Mouse (Mus musculus) gastrocnemius, adult 18-20 months (tissue): ENCODE measurements around the gene Slc28a1. TPM values are rescaled to one million over a fixed set of nuclear protein-coding genes. Genes with fewer than 3 reads are reported as not detected.

Experiments used
- DNase-seq: peaks from one replicate; pipeline ENCODE4 v3.0.0; 2021; ENCODE audit warnings: low spot score
- long read RNA-seq, 2 experiments: library from polyadenylated mRNA; stranded (forward); transcript quantifications; one replicate each; pipeline ENCODE4 v2.0.0; 2021
- total RNA-seq, 2 experiments: library from RNA; stranded (reverse); gene quantifications; 2 replicates each; pipeline ENCODE4 v1.2.3; 2021

Gene Slc28a1
- under 1 TPM; 0.25 to 0.40 TPM for total RNA-seq
- long read RNA-seq, experiment 1: 0 reads
- long read RNA-seq, experiment 2: 0 reads

GRCm38 (mm10) chr7:81114555-81114954, at the start of gene Slc28a1:
Gene Slc28a1, plus strand, starts transcription at chr7:81114799.
- DNase-seq: no peak

GRCm38 (mm10) chr7:81066714-81067113, 47.9 kb upstream of the Slc28a1 start:
- DNase-seq: no peak

DNA sequence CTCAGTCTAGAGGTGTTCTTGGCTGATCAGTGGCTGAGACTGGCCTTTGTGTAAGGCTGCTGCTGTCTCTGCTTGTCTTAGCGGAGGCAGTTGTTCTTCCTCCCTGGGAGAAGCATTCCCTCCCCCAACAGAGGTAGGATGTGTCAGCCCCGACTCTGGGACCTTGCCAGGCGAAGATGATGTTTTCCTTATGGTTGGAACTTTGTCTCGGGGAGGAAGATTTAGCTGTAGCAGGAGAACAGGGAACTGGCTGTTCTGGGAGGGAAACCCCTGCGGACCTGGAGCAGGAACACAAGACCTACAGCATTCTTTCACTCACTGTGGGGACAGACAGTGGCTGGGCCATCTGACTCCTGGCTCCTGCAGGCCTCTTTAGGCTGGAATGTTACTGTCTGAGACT, 42.1 kb upstream of the Slc28a1 start:
- DNase-seq: peak; percentile 91

GRCm38 (mm10) chr7:81073273-81073672, 41.3 kb upstream of the Slc28a1 start:
- no peak for DNase-seq

GRCm38 (mm10) chr7:81074546-81074945, 40.1 kb upstream of the Slc28a1 start:
- peak; percentile 86 for DNase-seq

- DNase-seq: no peak
Observed at GRCm38 (mm10) chr7:81075299-81075698, 39.3 kb upstream of the Slc28a1 start.

GRCm38 (mm10) chr7:81075732-81076131, 38.9 kb upstream of the Slc28a1 start:
- no peak for DNase-seq

DNA sequence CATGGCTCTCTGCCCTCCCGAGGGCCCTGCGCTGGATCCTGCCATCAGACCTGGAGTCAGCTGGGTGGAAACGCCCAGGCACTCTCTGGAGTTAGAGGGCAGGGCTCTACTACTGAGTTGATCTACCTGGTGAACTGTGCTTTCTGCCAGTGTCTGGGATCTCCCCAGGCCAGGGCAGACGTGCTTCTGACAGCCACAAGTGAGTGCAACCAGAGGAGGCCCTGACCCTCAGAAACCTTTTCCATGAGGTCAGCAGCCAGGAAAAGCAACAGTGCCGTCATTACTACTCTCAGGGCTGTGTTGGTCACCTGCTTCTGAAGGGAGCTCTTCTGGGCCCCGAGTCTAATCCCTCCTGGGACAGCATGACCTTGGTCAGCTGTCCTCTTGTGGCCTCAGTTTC, 37.6 kb upstream of the Slc28a1 start:
- DNase-seq: peak; percentile 74

- peak; percentile 71 for DNase-seq
Observed at GRCm38 (mm10) chr7:81078740-81079139, 35.9 kb upstream of the Slc28a1 start.

DNA sequence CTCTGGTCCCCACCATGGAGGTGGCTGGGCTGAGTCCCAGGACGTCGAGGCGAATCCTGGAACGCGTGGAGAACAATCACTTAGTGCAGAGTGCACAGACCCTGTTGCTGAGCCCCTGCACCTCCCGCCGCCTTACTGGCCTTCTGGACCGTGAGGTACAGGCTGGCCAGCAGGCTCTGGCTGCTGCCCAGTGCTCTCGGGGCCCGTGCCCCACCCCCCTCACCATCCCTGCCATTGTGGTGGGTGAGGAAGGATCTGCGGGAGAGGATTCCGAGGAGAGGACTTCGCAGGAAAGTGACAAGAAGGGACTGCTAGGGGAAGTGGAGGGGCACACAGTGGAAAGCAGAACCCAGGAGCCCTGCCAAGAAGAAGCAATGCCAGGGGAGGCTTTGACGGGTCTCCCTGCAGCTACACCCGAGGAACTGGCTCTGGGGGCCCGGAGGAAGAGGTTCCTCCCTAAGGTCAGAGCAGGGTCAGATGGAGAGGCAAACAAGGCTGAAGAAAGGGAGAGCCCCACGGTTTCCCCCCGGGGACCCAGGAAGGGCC, 21.1 kb upstream of the Slc28a1 start:
- DNase-seq: no peak

- DNase-seq: no peak
Observed at GRCm38 (mm10) chr7:81094104-81094757, 20.4 kb upstream of the Slc28a1 start.

- no peak for DNase-seq
Observed at GRCm38 (mm10) chr7:81100341-81100740, 14.3 kb upstream of the Slc28a1 start.

GRCm38 (mm10) chr7:81102854-81103253, 11.7 kb upstream of the Slc28a1 start:
- DNase-seq: no peak

- peak; percentile 35 for DNase-seq
Observed at GRCm38 (mm10) chr7:81105525-81105924, 9.1 kb upstream of the Slc28a1 start.

- DNase-seq: no peak
Observed at GRCm38 (mm10) chr7:81108226-81108625, 6.4 kb upstream of the Slc28a1 start.

DNA sequence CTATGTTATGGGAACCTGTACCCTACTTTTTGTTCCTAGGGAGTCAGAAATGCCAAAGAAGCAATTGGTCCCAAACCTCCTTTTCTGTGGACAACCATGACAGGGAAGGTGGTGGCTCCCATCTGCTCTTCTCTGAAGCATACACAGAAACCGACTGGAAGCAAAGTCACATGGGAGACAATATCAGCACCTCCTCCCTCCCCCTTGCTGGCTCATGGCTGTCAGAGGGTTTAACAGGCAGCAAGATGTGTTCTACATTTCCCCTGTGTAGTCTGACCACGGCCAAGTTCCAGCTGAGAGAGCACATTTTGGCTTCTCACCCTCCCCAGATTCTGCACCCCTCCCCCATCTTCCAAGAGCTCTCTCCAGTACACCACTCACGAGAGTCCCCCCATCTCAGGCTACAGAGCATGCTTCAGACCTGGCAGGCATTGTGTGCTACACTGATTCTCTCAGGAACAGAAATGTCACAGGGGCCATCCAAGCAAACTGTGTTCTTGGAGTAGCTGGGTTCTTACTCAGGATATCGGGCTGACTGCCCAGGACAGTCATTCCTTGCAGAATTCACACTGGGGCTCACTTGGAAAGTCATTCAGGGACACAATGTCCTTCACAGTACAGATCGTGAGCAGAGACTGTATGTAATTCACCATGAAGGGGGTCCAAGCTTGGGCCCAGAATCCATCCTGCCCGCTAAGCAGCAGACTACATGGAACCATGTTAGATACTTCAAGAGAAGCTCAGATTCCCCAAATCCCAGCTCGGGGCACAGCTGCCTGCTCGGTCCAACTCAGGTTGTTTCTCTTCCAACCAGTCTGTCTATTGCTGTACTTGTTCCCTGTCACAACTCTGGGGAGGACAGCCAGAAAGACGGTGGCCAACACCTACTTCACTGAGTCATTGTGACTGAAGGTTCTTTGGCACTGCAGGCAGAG, 4.6 kb upstream of the Slc28a1 start:
- DNase-seq: peak; percentile 91

DNA sequence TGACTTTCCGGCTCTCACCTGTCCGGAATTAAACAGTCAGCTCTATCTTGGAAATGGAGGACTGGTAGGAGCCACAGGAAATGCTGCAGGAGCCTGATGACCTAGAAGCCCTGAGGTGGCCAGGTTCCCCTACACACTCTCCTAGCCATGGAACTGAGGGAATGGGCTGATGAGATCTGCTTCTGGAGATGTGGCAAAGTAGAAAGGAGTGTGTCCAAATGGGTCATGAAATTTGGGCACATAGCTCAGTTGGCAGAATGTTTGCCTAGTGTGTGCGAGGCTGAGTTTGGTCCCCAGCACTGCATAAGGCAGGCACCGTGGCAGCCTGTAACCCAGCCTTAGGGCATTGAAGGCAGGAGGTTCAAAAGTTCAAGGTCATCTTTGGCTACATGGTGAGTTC, 3.8 kb upstream of the Slc28a1 start:
- no peak for DNase-seq

DNA sequence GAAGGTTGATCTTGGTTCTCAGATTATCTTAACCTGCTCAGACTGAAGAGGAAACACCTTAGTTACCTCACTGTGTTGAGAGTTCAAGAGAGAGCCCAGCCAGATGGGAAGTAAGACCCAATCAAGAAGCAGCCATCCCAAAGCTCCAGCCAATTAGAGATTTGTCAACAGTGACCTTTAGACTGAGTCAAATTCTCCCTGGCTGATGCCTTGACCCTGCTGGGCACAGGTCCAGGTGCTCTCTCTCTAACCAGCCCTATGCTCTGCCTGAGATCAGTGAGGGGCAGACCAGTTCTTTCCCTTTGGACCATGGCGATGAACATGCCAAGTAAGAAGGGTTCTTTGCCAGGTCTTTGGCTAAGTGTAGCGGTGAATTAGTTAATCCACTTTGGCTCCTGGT, 2.9 kb upstream of the Slc28a1 start:
- no peak for DNase-seq

DNA sequence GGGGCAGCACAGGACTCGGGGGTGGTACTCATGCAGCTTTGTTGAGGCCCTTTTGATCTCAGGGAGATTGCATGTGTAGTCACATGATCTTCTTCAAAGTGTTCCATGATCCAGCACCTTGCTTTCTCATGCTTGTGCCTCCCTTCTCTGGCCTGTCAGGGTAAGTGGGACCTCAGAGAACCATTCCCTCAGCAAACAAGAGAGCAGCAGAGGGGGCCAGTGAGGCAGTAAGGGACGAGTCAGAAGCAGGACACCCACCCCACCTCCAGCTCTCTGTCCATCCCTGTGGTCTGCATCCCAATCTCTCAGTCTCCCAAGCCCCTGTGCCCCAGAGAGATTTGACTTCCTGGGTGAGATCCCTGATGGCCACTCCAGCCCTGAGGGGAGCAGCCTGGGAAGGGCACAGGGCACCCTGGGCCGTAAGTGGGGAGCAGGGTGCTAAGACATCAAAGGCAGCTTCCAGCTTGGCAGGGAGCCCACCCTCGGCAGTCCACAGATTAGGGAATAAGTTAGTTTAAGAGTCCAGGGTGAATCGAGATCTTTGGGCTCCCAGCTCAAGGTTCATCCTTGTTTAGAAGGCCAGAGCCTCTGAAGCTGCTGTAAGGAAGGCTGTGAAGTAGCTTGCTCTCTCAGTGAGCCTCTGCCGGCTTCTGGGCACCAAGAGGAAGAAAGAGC, 1.8 kb upstream of the Slc28a1 start:
- DNase-seq: no peak

DNA sequence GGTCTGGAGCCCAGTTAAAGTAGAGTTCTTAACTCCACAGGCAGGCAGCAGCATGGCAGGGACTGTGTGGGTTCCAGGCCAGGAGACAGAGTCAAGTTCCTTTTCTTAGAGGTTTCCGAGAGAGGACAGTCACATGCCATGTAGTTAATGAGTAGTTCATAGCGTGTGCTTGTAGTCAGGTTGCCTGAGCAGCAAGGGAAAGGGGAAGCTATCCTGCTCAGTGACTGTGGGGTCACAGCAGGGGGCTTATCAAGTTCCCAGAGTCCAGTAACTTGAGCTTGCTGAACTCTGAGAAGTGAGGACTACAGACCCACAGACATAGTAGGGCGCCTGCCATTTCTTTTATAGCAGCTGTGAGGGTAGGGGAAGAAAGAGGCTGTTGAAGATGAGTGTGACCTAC, 6.5 kb downstream of the Slc28a1 start:
- DNase-seq: peak; percentile 37

- no peak for DNase-seq
Observed at GRCm38 (mm10) chr7:81122808-81123207, 8.2 kb downstream of the Slc28a1 start.

- DNase-seq: no peak
Observed at GRCm38 (mm10) chr7:81123553-81123952, 9.0 kb downstream of the Slc28a1 start.
